ENCODE assay signal across 17 mouse cellular contexts in the genomic region with DNA sequence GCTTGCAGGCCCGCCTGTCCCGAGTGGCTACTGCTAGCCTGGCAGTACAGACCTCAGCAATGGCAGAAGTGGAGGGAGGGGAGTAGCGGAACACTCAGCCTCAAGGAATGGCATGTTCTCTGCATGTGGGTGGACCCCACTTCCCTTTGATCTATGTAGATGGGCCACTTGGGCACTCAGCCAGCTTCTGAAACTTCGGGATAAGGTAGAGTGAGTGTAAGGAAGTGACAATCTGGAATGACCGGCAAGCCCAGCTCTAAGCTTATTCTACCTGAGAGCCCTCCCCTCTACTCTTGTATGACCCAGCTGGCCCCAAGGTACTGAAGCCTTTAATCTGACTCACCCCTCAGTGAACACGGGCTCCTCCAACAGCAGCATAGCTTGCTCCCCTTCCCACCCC. TPM values are rescaled to one million over a fixed set of nuclear protein-coding genes. Genes with fewer than 3 reads are reported as not detected.
A peak's percentile ranks its signal among the peaks of the same experiment; 100 is the strongest.
DNase-seq lines count a peak whose midpoint lies in the region; ATAC-seq and TF ChIP-seq lines count a peak whose summit lies in the region.
"Had no signal": no experiment of that assay in that cellular context is flagged by ENCODE, and none has a peak within 500 bp of the region (broad histone marks: within the 10 kb centered on the region; RNA-seq: fewer than 3 reads in every experiment).

No protein-coding gene starts in this region.

- no peak overlapping the region for H3K27ac ChIP-seq in hindbrain, embryonic 14.5 days
- H3K27ac ChIP-seq in hindbrain, postnatal 0 days, result no peak overlapping the region
- H3K27ac ChIP-seq in limb, embryonic 12.5 days, result no peak overlapping the region
- H3K27ac ChIP-seq in limb, embryonic 10.5 days, result no peak overlapping the region
- H3K27ac ChIP-seq in lung, embryonic 14.5 days (ENCODE audit: low read depth), result no peak overlapping the region
- H3K27ac ChIP-seq in stomach, embryonic 14.5 days (ENCODE audit: low read length), result no peak overlapping the region
- no peak overlapping the region for H3K27ac ChIP-seq in liver, embryonic 12.5 days
- H3K27ac ChIP-seq: embryonic facial prominence, embryonic 12.5 days; forebrain, embryonic 10.5 days; hindbrain, embryonic 10.5 days; intestine, embryonic 15.5 days had no signal

- no peak overlapping the region for H3K4me3 ChIP-seq in hindbrain, embryonic 14.5 days (replicated peaks; ENCODE audit: low read length)
- no peak overlapping the region for H3K4me3 ChIP-seq in hindbrain, postnatal 0 days (ENCODE audit: low read length)
- no peak overlapping the region for H3K4me3 ChIP-seq in limb, embryonic 12.5 days (replicated peaks)
- H3K4me3 ChIP-seq in limb, embryonic 10.5 days, result no peak overlapping the region
- no peak overlapping the region for H3K4me3 ChIP-seq in lung, embryonic 14.5 days (ENCODE audit: low read depth, low read length)
- H3K4me3 ChIP-seq in stomach, embryonic 14.5 days (ENCODE audit: low read depth, low read length), result no peak overlapping the region
- no peak overlapping the region for H3K4me3 ChIP-seq in liver, embryonic 12.5 days
- H3K4me3 ChIP-seq: embryonic facial prominence, embryonic 12.5 days; forebrain, embryonic 10.5 days; hindbrain, embryonic 10.5 days; intestine, embryonic 15.5 days; myocyte had no signal

- no peaks in the 10 kb centered on the region for H3K4me1 ChIP-seq in hindbrain, embryonic 14.5 days (replicated peaks; ENCODE audit: control insufficient read depth, insufficient read depth, low read length)
- no peaks in the 10 kb centered on the region for H3K4me1 ChIP-seq in hindbrain, postnatal 0 days (ENCODE audit: insufficient read depth, low read length)
- no peaks in the 10 kb centered on the region for H3K4me1 ChIP-seq in limb, embryonic 12.5 days (replicated peaks)
- H3K4me1 ChIP-seq in limb, embryonic 10.5 days, result no peaks in the 10 kb centered on the region
- H3K4me1 ChIP-seq in lung, embryonic 14.5 days (ENCODE audit: insufficient read depth), result no peaks in the 10 kb centered on the region
- no peaks in the 10 kb centered on the region for H3K4me1 ChIP-seq in stomach, embryonic 14.5 days (ENCODE audit: control insufficient read depth, insufficient read depth, low read length)
- no peaks in the 10 kb centered on the region for H3K4me1 ChIP-seq in liver, embryonic 12.5 days
- H3K4me1 ChIP-seq: embryonic facial prominence, embryonic 12.5 days; forebrain, embryonic 10.5 days; hindbrain, embryonic 10.5 days; intestine, embryonic 15.5 days had no signal

- no peak for TF ChIP-seq CTCF in hindbrain, postnatal 0 days (IDR thresholded peaks at IDR 0.05; ENCODE audit: low read depth)
- no peak for TF ChIP-seq CTCF in lung, embryonic 14.5 days (IDR thresholded peaks at IDR 0.05; ENCODE audit: low read depth)

- H3K9ac ChIP-seq in hindbrain, embryonic 14.5 days, result no peak overlapping the region
- no peak overlapping the region for H3K9ac ChIP-seq in hindbrain, postnatal 0 days (replicated peaks; ENCODE audit: low read length)
- no peak overlapping the region for H3K9ac ChIP-seq in limb, embryonic 12.5 days (replicated peaks)
- H3K9ac ChIP-seq in lung, embryonic 14.5 days, result no peak overlapping the region
- no peak overlapping the region for H3K9ac ChIP-seq in stomach, embryonic 14.5 days (replicated peaks; ENCODE audit: low read depth, low read length)
- H3K9ac ChIP-seq in liver, embryonic 12.5 days, result no peak overlapping the region
- H3K9ac ChIP-seq: embryonic facial prominence, embryonic 12.5 days; intestine, embryonic 15.5 days had no signal

- ATAC-seq in hindbrain, embryonic 14.5 days (ENCODE audit: low FRiP score), result 0 out of 2 replicates have a peak, but pooled peaks have one; percentile 8
- ATAC-seq in hindbrain, postnatal 0 days, result no peak
- ATAC-seq in limb, embryonic 12.5 days (ENCODE audit: insufficient number of reproducible peaks, insufficient read depth, low FRiP score, low TSS enrichment, low read depth), result 0 out of 2 replicates have a peak, but pooled peaks have one; percentile 38
- peak; percentile 80 for ATAC-seq in lung, embryonic 14.5 days (ENCODE audit: insufficient read depth)
- ATAC-seq in stomach, embryonic 14.5 days (ENCODE audit: insufficient number of reproducible peaks, insufficient read depth, low FRiP score, low read depth), result peak; percentile 44; the same call in 1 of the 2 replicates
- ATAC-seq in liver, embryonic 12.5 days, result no peak
- ATAC-seq: intestine, embryonic 15.5 days had no signal

- 89% methylated on average over 6 of the region's 6 CpGs for WGBS in hindbrain, embryonic 14.5 days
- 85% methylated on average over 6 of the region's 6 CpGs for WGBS in hindbrain, postnatal 0 days
- 80% methylated on average over 6 of the region's 6 CpGs for WGBS in limb, embryonic 12.5 days
- 86% methylated on average over 6 of the region's 6 CpGs for WGBS in limb, embryonic 10.5 days
- WGBS in lung, embryonic 14.5 days, result 58% methylated on average over 6 of the region's 6 CpGs
- WGBS in stomach, embryonic 14.5 days, result 79% methylated on average over 6 of the region's 6 CpGs
- WGBS in liver, embryonic 12.5 days (ENCODE audit: insufficient replicate concordance), result 69% methylated on average over 6 of the region's 6 CpGs

- no peaks in the 10 kb centered on the region for H3K36me3 ChIP-seq in hindbrain, embryonic 14.5 days (replicated peaks; ENCODE audit: control insufficient read depth, insufficient read depth)
- no peaks in the 10 kb centered on the region for H3K36me3 ChIP-seq in hindbrain, postnatal 0 days (ENCODE audit: insufficient read depth, low read length)
- H3K36me3 ChIP-seq in limb, embryonic 12.5 days, result no peaks in the 10 kb centered on the region
- no peaks in the 10 kb centered on the region for H3K36me3 ChIP-seq in limb, embryonic 10.5 days
- no peaks in the 10 kb centered on the region for H3K36me3 ChIP-seq in lung, embryonic 14.5 days (ENCODE audit: insufficient read depth)
- H3K36me3 ChIP-seq in stomach, embryonic 14.5 days (ENCODE audit: control insufficient read depth, insufficient read depth, low read length), result no peaks in the 10 kb centered on the region
- H3K36me3 ChIP-seq in liver, embryonic 12.5 days, result no peaks in the 10 kb centered on the region
- H3K36me3 ChIP-seq: embryonic facial prominence, embryonic 12.5 days; forebrain, embryonic 10.5 days; hindbrain, embryonic 10.5 days; intestine, embryonic 15.5 days had no signal

- no peaks in the 10 kb centered on the region for H3K27me3 ChIP-seq in hindbrain, embryonic 14.5 days (ENCODE audit: control insufficient read depth, insufficient read depth, low read length)
- no peaks in the 10 kb centered on the region for H3K27me3 ChIP-seq in hindbrain, postnatal 0 days (ENCODE audit: insufficient read depth, low read length)
- H3K27me3 ChIP-seq in limb, embryonic 12.5 days, result no peaks in the 10 kb centered on the region
- H3K27me3 ChIP-seq in limb, embryonic 10.5 days (ENCODE audit: low read depth, poor library complexity, severe bottlenecking), result no peaks in the 10 kb centered on the region
- H3K27me3 ChIP-seq in lung, embryonic 14.5 days (ENCODE audit: insufficient read depth, low read length), result no peaks in the 10 kb centered on the region
- no peaks in the 10 kb centered on the region for H3K27me3 ChIP-seq in stomach, embryonic 14.5 days (ENCODE audit: control insufficient read depth, insufficient read depth, low read length)
- H3K27me3 ChIP-seq in liver, embryonic 12.5 days (replicated peaks), result no peaks in the 10 kb centered on the region
- H3K27me3 ChIP-seq: embryonic facial prominence, embryonic 12.5 days; intestine, embryonic 15.5 days had no signal

- H3K9me3 ChIP-seq in hindbrain, embryonic 14.5 days (ENCODE audit: control insufficient read depth, low read length), result no peaks in the 10 kb centered on the region
- H3K9me3 ChIP-seq in hindbrain, postnatal 0 days (ENCODE audit: low read length), result no peaks in the 10 kb centered on the region
- 0 out of 2 replicates have a peak, but pooled peaks cover 3% of the 10 kb centered on the region for H3K9me3 ChIP-seq in limb, embryonic 12.5 days
- no peaks in the 10 kb centered on the region for H3K9me3 ChIP-seq in limb, embryonic 10.5 days (replicated peaks)
- no peaks in the 10 kb centered on the region for H3K9me3 ChIP-seq in lung, embryonic 14.5 days (ENCODE audit: low read depth, low read length)
- no peaks in the 10 kb centered on the region for H3K9me3 ChIP-seq in stomach, embryonic 14.5 days (ENCODE audit: control insufficient read depth, low read depth, low read length)
- H3K9me3 ChIP-seq in liver, embryonic 12.5 days (replicated peaks), result no peaks in the 10 kb centered on the region
- H3K9me3 ChIP-seq: embryonic facial prominence, embryonic 12.5 days; forebrain, embryonic 10.5 days; hindbrain, embryonic 10.5 days; intestine, embryonic 15.5 days had no signal

- no peak overlapping the region for H3K4me2 ChIP-seq in hindbrain, embryonic 14.5 days (replicated peaks)
- H3K4me2 ChIP-seq in hindbrain, postnatal 0 days (ENCODE audit: low read depth, low read length), result no peak overlapping the region
- H3K4me2 ChIP-seq in limb, embryonic 12.5 days, result no peak overlapping the region
- H3K4me2 ChIP-seq in lung, embryonic 14.5 days, result no peak overlapping the region
- H3K4me2 ChIP-seq in stomach, embryonic 14.5 days (replicated peaks; ENCODE audit: low read depth, low read length), result no peak overlapping the region
- H3K4me2 ChIP-seq in liver, embryonic 12.5 days, result no peak overlapping the region
- H3K4me2 ChIP-seq: embryonic facial prominence, embryonic 12.5 days; intestine, embryonic 15.5 days; liver, embryonic 11.5 days had no signal

- no peak for DNase-seq in hindbrain, embryonic 14.5 days (ENCODE audit: low spot score)
- no peak for DNase-seq in hindbrain, postnatal 0 days (ENCODE audit: low spot score)
- no peak for DNase-seq in limb, embryonic 10.5 days (ENCODE audit: low spot score)
- peak; percentile 80 for DNase-seq in lung, embryonic 14.5 days
- DNase-seq in ovary, postnatal 14 days (ENCODE audit: low spot score), result no peak
- DNase-seq: B cell, adult 2 months; cerebellum, adult 11-12 months; cerebellum, postnatal 36 days had no signal

RNA-seq across cellular contexts. Expression of gene Ctsh, which starts 45.8 kb away (rescaled TPM):
- polyA plus RNA-seq in hindbrain, embryonic 14.5 days (2014; fragmentation: Nextera tagmentation; extraction: Ambion mirVana), result 29.4 and 30.8 TPM in 2 replicates
- total RNA-seq in hindbrain, postnatal 0 days (2014; rRNA removed), result 31.5 and 36.2 TPM in 2 replicates
- 36.4 and 45.0 TPM in 2 replicates for polyA plus RNA-seq in hindbrain, postnatal 0 days (2015; fragmentation: Nextera tagmentation; extraction: Ambion mirVana)
- polyA plus RNA-seq in limb, embryonic 12.5 days (2016; fragmentation: Nextera tagmentation; extraction: Ambion mirVana), result 12.6 and 15.9 TPM in 2 replicates
- 7.5 and 12.1 TPM in 2 replicates for polyA plus RNA-seq in limb, embryonic 10.5 days (2016; fragmentation: Nextera tagmentation; extraction: Ambion mirVana)
- polyA plus RNA-seq in lung, embryonic 14.5 days (2014; fragmentation: Nextera tagmentation; extraction: Ambion mirVana), result 132 and 177 TPM in 2 replicates
- polyA plus RNA-seq in stomach, embryonic 14.5 days (2014; fragmentation: Nextera tagmentation; extraction: Ambion mirVana), result 46.0 and 51.5 TPM in 2 replicates
- 23.3 and 28.1 TPM in 2 replicates for polyA plus RNA-seq in liver, embryonic 12.5 days (2016; fragmentation: Nextera tagmentation; extraction: Ambion mirVana)

Comparison
In these comparisons a context has a peak if more than half of its experiments do, and no peak if none do; other contexts are left out.
1. ATAC-seq: peak in hindbrain, embryonic 14.5 days (single experiment), limb, embryonic 12.5 days (single experiment), lung, embryonic 14.5 days (single experiment) and stomach, embryonic 14.5 days (single experiment); none in hindbrain, postnatal 0 days (single experiment) and liver, embryonic 12.5 days (single experiment).